Comparison of ENCODE assay signal across 20 mouse cellular contexts in the genomic region with DNA sequence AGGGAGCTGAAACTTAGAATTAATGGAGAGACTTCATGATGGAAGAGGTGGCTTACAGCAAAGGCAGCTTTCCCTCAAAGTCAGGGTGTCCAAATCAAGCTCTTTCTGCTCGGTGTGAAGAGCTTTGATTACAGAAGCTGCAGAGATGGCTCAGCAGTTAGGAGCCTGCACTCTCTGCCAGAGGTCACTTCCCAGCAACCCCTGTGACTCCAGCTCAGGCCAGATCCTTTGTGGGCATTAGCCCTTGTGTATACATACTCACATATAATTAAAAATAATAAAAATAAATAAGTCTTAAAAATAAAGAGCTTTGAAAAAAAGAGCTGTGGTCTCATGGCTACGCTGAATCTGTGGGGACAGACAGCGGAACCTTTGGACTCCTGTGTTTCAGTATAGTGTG. TPM values are rescaled to one million over a fixed set of nuclear protein-coding genes. Genes with fewer than 3 reads are reported as not detected.
DNase-seq lines count a peak whose midpoint lies in the region; ATAC-seq and TF ChIP-seq lines count a peak whose summit lies in the region.
"Had no signal": no experiment of that assay in that cellular context is flagged by ENCODE, and none has a peak within 500 bp of the region (broad histone marks: within the 10 kb centered on the region; RNA-seq: fewer than 3 reads in every experiment).

No protein-coding gene starts in this region.

- intact Hi-C loops in gastrocnemius, adult 2 months (cut with DNase I), result loop anchor here (2.0 kb wide), 1 partner anchor 51 kb away; no protein-coding TSS in a partner anchor
- intact Hi-C loops in gastrocnemius, postnatal 36 days (cut with DNase I), result no loop called here

- H3K4me3 ChIP-seq in gastrocnemius, adult 2 months, result no peak overlapping the region; the same call in 1 of the 2 replicates
- H3K4me3 ChIP-seq in intestine, postnatal 0 days (ENCODE audit: low read depth, low read length), result no peak overlapping the region
- H3K4me3 ChIP-seq in intestine, embryonic 16.5 days (ENCODE audit: low read length), result no peak overlapping the region
- H3K4me3 ChIP-seq in kidney, embryonic 14.5 days (ENCODE audit: low read length), result no peak overlapping the region
- no peak overlapping the region for H3K4me3 ChIP-seq in spleen, adult 2 months (ENCODE audit: extremely low read depth, insufficient read depth, insufficient read length)
- H3K4me3 ChIP-seq: embryonic facial prominence, embryonic 13.5 days; forebrain, embryonic 12.5 days; hindbrain, embryonic 13.5 days had no signal

- 54% methylated on average over 3 of the region's 3 CpGs for WGBS in intestine, postnatal 0 days
- 76% methylated on average over 3 of the region's 3 CpGs for WGBS in intestine, embryonic 16.5 days
- 74% methylated on average over 3 of the region's 3 CpGs for WGBS in kidney, embryonic 14.5 days
- WGBS in spleen, adult 2 months, result 83% methylated on average over 3 of the region's 3 CpGs

- no peak overlapping the region for H3K9ac ChIP-seq in intestine, postnatal 0 days (ENCODE audit: low read depth, low read length)
- no peak overlapping the region for H3K9ac ChIP-seq in intestine, embryonic 16.5 days (ENCODE audit: low read depth, low read length)
- no peak overlapping the region for H3K9ac ChIP-seq in kidney, embryonic 14.5 days (ENCODE audit: low read depth, low read length)
- H3K9ac ChIP-seq: embryonic facial prominence, embryonic 13.5 days; forebrain, embryonic 12.5 days; hindbrain, embryonic 13.5 days had no signal

- no peaks in the 10 kb centered on the region for H3K9me3 ChIP-seq in intestine, postnatal 0 days (ENCODE audit: control insufficient read depth)
- H3K9me3 ChIP-seq in intestine, embryonic 16.5 days (ENCODE audit: control insufficient read depth, low read length), result no peaks in the 10 kb centered on the region
- no peaks in the 10 kb centered on the region for H3K9me3 ChIP-seq in kidney, embryonic 14.5 days (ENCODE audit: control insufficient read depth, low read length)
- H3K9me3 ChIP-seq: embryonic facial prominence, embryonic 13.5 days; forebrain, embryonic 12.5 days; hindbrain, embryonic 13.5 days had no signal

- TF ChIP-seq CTCF in gastrocnemius, adult 2 months (IDR thresholded peaks at IDR 0.05), result no peak
- TF ChIP-seq CTCF in intestine, postnatal 0 days (IDR thresholded peaks at IDR 0.05; ENCODE audit: low read depth), result no peak
- TF ChIP-seq CTCF in spleen, adult 2 months (IDR thresholded peaks at IDR 0.05; ENCODE audit: extremely low read depth, insufficient read depth, insufficient read length, insufficient replicate concordance), result no peak

- H3K27me3 ChIP-seq in intestine, postnatal 0 days (replicated peaks; ENCODE audit: control insufficient read depth, insufficient read depth, low read length), result no peaks in the 10 kb centered on the region
- no peaks in the 10 kb centered on the region for H3K27me3 ChIP-seq in intestine, embryonic 16.5 days (replicated peaks; ENCODE audit: control insufficient read depth, insufficient read depth, low read length)
- no peaks in the 10 kb centered on the region for H3K27me3 ChIP-seq in kidney, embryonic 14.5 days (ENCODE audit: control insufficient read depth, insufficient read depth, low read length)
- no peaks in the 10 kb centered on the region for H3K27me3 ChIP-seq in spleen, adult 2 months (ENCODE audit: control insufficient read depth, insufficient read depth, low read length)
- H3K27me3 ChIP-seq: embryonic facial prominence, embryonic 13.5 days; forebrain, embryonic 12.5 days; hindbrain, embryonic 13.5 days had no signal

- 0 out of 2 replicates have a peak overlapping the region, but pooled peaks have one; percentile 13 for H3K4me2 ChIP-seq in intestine, postnatal 0 days (replicated peaks; ENCODE audit: low read depth)
- no peak overlapping the region for H3K4me2 ChIP-seq in intestine, embryonic 16.5 days (ENCODE audit: low read depth, low read length)
- H3K4me2 ChIP-seq in kidney, embryonic 14.5 days (replicated peaks; ENCODE audit: low read depth, low read length), result no peak overlapping the region
- H3K4me2 ChIP-seq: embryonic facial prominence, embryonic 13.5 days; forebrain, embryonic 12.5 days; hindbrain, embryonic 13.5 days had no signal

- H3K36me3 ChIP-seq in intestine, postnatal 0 days (ENCODE audit: control insufficient read depth, insufficient read depth), result no peaks in the 10 kb centered on the region
- H3K36me3 ChIP-seq in intestine, embryonic 16.5 days (ENCODE audit: control insufficient read depth, insufficient read depth, low read length), result no peaks in the 10 kb centered on the region
- no peaks in the 10 kb centered on the region for H3K36me3 ChIP-seq in kidney, embryonic 14.5 days (ENCODE audit: control insufficient read depth, insufficient read depth, low read length)
- H3K36me3 ChIP-seq in spleen, adult 2 months (ENCODE audit: control insufficient read depth, insufficient read depth, low read length), result no peaks in the 10 kb centered on the region
- H3K36me3 ChIP-seq: embryonic facial prominence, embryonic 13.5 days; forebrain, embryonic 12.5 days; hindbrain, embryonic 13.5 days had no signal

- peak overlapping the region; percentile 48 for H3K27ac ChIP-seq in gastrocnemius, adult 2 months
- no peak overlapping the region for H3K27ac ChIP-seq in intestine, postnatal 0 days (ENCODE audit: low read depth, low read length)
- H3K27ac ChIP-seq in intestine, embryonic 16.5 days (ENCODE audit: low read length), result no peak overlapping the region; the same call in 1 of the 2 replicates
- no peak overlapping the region for H3K27ac ChIP-seq in kidney, embryonic 14.5 days (ENCODE audit: low read depth, low read length)
- H3K27ac ChIP-seq in spleen, adult 2 months (ENCODE audit: insufficient read depth, low read length), result 0 out of 2 replicates have a peak overlapping the region, but pooled peaks have one; percentile 28
- H3K27ac ChIP-seq: embryonic facial prominence, embryonic 13.5 days; forebrain, embryonic 12.5 days; hindbrain, embryonic 13.5 days; hindbrain, postnatal 0 days had no signal

- DNase-seq in gastrocnemius, adult 2 months, result no peak
- no peak for DNase-seq in gastrocnemius, postnatal 36 days
- DNase-seq in kidney, postnatal 14 days, result peak; percentile 33
- DNase-seq in spleen, adult 2 months (ENCODE audit: low read depth in 1 of 2, low spot score in 2 of 2), result no peak
- DNase-seq in spleen, adult 18-20 months, result no peak
- DNase-seq: adrenal gland, postnatal 10 days; cerebellum, adult 11 months; cerebellum, adult 8-10 months; cerebellum, postnatal 25 days; gastrocnemius, postnatal 25 days; heart, adult 18-20 months; heart, postnatal 10 days had no signal

- no peak for ATAC-seq in intestine, postnatal 0 days
- ATAC-seq in intestine, embryonic 16.5 days, result no peak
- no peak for ATAC-seq in kidney, embryonic 14.5 days (ENCODE audit: low FRiP score, low TSS enrichment)
- ATAC-seq: forebrain, embryonic 16.5 days; hindbrain, postnatal 0 days had no signal

- TF ChIP-seq POLR2A in spleen, adult 2 months (IDR thresholded peaks at IDR 0.05; ENCODE audit: low read depth, low read length), result no peak

- peaks cover 11% of the 10 kb centered on the region for H3K4me1 ChIP-seq in intestine, postnatal 0 days (replicated peaks; ENCODE audit: control insufficient read depth, insufficient read depth, low read length)
- peaks cover 23% of the 10 kb centered on the region for H3K4me1 ChIP-seq in intestine, embryonic 16.5 days (ENCODE audit: control insufficient read depth, insufficient read depth, low read length)
- peaks cover 21% of the 10 kb centered on the region for H3K4me1 ChIP-seq in kidney, embryonic 14.5 days (ENCODE audit: control insufficient read depth, insufficient read depth, low read length)
- H3K4me1 ChIP-seq in spleen, adult 2 months (ENCODE audit: control insufficient read depth, insufficient read depth, insufficient read length), result peaks cover 24% of the 10 kb centered on the region

RNA-seq across cellular contexts. Expression of gene Pik3ca, which starts 4.1 kb away (rescaled TPM):
- 10 to 100 TPM; 40.1 to 63.3 TPM for total RNA-seq in gastrocnemius, adult 2 months (2021)
- total RNA-seq in gastrocnemius, postnatal 36 days (2021), result 10 to 100 TPM; 32.3 to 46.8 TPM
- 5.9 and 7.0 TPM in 2 replicates for polyA plus RNA-seq in intestine, postnatal 0 days (2015; fragmentation: Nextera tagmentation; extraction: Ambion mirVana)
- polyA plus RNA-seq in intestine, embryonic 16.5 days (2015; fragmentation: Nextera tagmentation; extraction: Ambion mirVana), result 4.6 and 7.1 TPM in 2 replicates
- 14.5 and 16.2 TPM in 2 replicates for polyA plus RNA-seq in kidney, embryonic 14.5 days (2014; fragmentation: Nextera tagmentation; extraction: Ambion mirVana)
- 3.6 and 3.7 TPM in 2 replicates for polyA plus RNA-seq in spleen, adult 2 months (2012; rRNA removed)

RNA-seq across cellular contexts. Expression of gene Zmat3, which starts 35.8 kb away (rescaled TPM):
- total RNA-seq in gastrocnemius, adult 2 months (2021), result 1 to 10 TPM; 6.3 to 9.3 TPM
- 1 to 10 TPM; 6.4 to 7.1 TPM for total RNA-seq in gastrocnemius, postnatal 36 days (2021)
- 2.8 and 3.1 TPM in 2 replicates for polyA plus RNA-seq in intestine, postnatal 0 days (2015; fragmentation: Nextera tagmentation; extraction: Ambion mirVana)
- polyA plus RNA-seq in intestine, embryonic 16.5 days (2015; fragmentation: Nextera tagmentation; extraction: Ambion mirVana), result 2.9 and 3.0 TPM in 2 replicates
- polyA plus RNA-seq in kidney, embryonic 14.5 days (2014; fragmentation: Nextera tagmentation; extraction: Ambion mirVana), result 5.8 and 6.9 TPM in 2 replicates
- polyA plus RNA-seq in spleen, adult 2 months (2012; rRNA removed), result 3.7 and 4.9 TPM in 2 replicates

Comparison
In these comparisons a context has a peak if more than half of its experiments do, and no peak if none do; other contexts are left out.
1. H3K27ac ChIP-seq: peak in gastrocnemius, adult 2 months (single experiment) and spleen, adult 2 months (single experiment); none in intestine, postnatal 0 days (single experiment), intestine, embryonic 16.5 days (single experiment) and kidney, embryonic 14.5 days (single experiment).